Mouse (Mus musculus) bone marrow, adult 2 months (tissue): ENCODE data around the gene Ranbp1.

Experiments
- CTCF ChIP-seq: fragments of 200-500 bp; IDR thresholded peaks from 2 replicates; pipeline ENCODE4 v1.5.1; 2011; ENCODE audit warnings: low read length, control low read depth; ENCODE audit not compliant: control insufficient read depth, insufficient read depth
- POLR2A ChIP-seq: fragments of 200-500 bp; IDR thresholded peaks from 2 replicates; pipeline ENCODE4 v1.6.1; 2011; ENCODE audit warnings: low read depth, mild to moderate bottlenecking, control low read depth, low read length, borderline replicate concordance; ENCODE audit not compliant: control insufficient read depth

DNA sequence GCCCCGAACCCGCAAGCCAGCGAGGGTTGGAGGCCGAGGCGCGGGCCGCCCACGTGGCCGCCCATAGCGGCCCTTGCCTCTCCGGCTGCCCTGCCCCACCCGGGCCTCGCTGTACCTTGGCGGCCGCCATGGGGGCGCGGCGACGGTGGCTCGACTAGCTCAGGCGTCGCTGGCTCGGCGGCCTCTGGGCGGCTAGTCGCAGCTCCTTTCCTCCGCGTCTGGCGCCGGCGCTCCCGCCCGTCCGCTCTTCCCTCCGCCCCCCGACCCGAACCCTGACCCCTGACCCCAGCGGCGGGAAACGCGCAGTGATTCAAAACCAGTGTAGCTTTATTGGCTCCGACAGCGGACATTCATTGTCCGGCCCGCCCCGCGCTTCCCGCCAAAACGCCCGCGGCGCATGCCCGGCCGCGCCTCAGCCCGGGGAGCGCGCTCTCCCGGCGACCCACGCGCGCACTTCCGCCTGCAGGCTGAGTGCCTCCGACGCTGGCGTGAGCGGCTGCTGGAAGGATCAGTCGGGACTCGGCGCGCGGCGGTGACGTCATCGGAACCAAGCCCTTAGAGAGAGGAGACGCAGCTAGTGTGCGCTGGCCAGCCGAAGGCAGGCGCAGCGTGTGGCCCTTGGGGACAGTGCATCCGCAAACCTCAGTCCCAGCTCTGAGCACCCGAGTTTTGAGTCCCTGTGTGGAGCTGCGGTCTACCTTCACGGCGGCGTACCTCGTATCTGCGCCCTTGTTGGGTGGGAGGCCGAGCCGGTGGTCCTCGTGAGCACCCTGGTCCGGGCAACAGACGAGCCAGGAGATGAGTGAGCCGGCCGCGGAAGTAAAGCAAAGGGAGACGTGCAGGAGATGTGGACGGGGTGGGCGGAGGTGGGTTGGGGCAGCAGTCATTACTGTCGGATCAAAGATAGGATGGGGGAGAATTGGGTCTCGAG lies at the start of gene Ranbp1, which contains the start of gene Trmt2a:
- TF ChIP-seq CTCF = no peak
- peak; percentile 94; the same call in 1 of the 2 replicates for TF ChIP-seq POLR2A
